Mouse (Mus musculus): ENCODE data around the gene Disp1. TPM values are rescaled to one million over a fixed set of nuclear protein-coding genes. Genes with fewer than 3 reads are reported as not detected.

Disp1 gene
- polyA plus RNA-seq, 1 experiment: 5.2 TPM

DNA sequence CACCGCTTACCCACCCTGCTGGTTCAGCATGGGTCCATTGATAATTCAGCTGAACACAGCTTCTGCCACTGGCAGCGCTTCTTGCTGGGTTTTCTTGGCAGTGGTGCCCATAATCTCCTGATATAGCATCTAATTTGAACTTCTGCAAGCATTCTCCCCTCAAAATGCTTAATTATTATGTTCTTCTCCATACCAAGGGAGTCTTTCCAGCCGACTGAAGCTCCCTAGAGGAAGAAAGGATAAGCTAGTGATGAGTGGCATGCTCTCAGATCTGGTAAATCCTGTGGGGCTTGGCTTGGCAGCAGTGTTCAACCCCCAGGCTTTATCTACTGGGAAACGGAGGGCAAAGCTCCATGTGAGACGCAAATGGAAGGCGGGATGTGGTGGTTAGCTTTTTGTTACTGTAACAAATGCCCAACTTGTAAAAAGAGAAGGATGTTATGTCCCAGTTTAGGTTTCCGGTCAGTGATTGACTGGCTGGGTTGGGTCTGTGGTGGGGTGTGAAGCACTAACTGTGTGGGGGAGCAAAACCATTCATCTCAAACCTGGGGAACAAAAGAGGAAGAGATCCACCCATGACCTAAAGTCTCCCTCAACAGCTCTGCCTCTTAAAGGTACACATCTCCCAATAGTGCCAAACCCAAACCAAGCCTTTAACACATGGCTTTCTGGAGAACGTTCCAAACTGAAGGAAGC, 151.2 kb downstream of the Disp1 start:
- H3K27me3 ChIP-seq (ENCODE audit: control insufficient read depth, insufficient read depth, low read length): no peaks in the 10 kb centered on the region
- H3K4me1 ChIP-seq (ENCODE audit: control insufficient read depth, insufficient read depth, low read length): no peaks in the 10 kb centered on the region
- H3K27ac ChIP-seq (ENCODE audit: insufficient read depth, low read length): no peak overlapping the region
- no peak for DNase-seq
- no peak for TF ChIP-seq POLR2A (IDR thresholded peaks at IDR 0.05; ENCODE audit: borderline replicate concordance, insufficient read depth, low read length)
- no peak for TF ChIP-seq CTCF (IDR thresholded peaks at IDR 0.05; ENCODE audit: borderline replicate concordance, insufficient read depth, low read depth, low read length)
- WGBS: 42% methylated on average over 8 of the region's 8 CpGs
- no peak overlapping the region for H3K4me3 ChIP-seq (replicated peaks; ENCODE audit: insufficient read depth, low read depth, low read length)

DNA sequence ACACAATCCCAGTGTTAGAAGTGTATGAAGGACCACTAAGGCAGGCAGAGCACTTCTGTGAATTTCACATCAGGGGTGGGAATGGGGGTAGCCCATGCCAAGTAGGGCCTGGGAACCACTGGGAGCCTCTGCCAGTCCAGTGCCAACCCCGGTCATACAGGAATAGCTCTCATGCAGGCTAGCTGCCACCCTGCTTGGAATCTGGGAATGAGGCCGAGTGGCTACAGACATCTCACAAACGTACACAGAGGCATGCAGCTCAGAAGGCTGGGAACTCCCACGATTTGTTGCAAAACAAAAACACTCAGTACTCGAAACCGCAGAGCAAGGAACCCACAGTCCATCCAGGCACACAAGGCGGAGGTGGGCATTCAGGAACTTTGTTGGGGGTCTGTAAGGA, 153.5 kb downstream of the Disp1 start:
- H3K4me1 ChIP-seq (ENCODE audit: control insufficient read depth, insufficient read depth, low read length): no peaks in the 10 kb centered on the region
- H3K27ac ChIP-seq (ENCODE audit: insufficient read depth, low read length): no peak overlapping the region
- 26% methylated on average over 7 of the region's 7 CpGs for WGBS
- no peak for DNase-seq
- TF ChIP-seq POLR2A (IDR thresholded peaks at IDR 0.05; ENCODE audit: borderline replicate concordance, insufficient read depth, low read length) (no peak), CTCF (IDR thresholded peaks at IDR 0.05; ENCODE audit: borderline replicate concordance, insufficient read depth, low read depth, low read length) (no peak)
- H3K27me3 ChIP-seq (ENCODE audit: control insufficient read depth, insufficient read depth, low read length): no peaks in the 10 kb centered on the region
- no peak overlapping the region for H3K4me3 ChIP-seq (replicated peaks; ENCODE audit: insufficient read depth, low read depth, low read length)

DNA sequence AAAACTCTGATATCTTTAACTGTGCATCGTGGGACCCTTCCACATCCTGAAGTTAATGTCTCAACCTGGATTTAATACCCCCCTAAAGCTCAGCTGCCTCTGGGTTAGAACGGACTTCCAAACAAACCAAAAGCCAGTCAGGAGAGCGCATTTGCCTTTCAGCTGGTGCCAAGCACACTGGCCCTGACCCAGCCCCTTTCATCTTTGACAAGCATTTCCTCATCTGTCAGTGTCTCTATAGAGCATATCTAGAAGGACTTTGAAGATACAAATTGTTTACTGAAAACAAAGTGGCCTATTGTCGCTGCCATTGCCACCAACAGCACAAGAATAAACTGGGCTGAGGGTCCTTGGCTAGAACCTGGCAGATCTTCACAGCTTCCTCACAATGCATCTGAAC, 154.3 kb downstream of the Disp1 start:
- 22% methylated on average over 4 of the region's 4 CpGs for WGBS
- Histone ChIP-seq H3K27ac (ENCODE audit: insufficient read depth, low read length) (no peak overlapping the region), H3K4me3 (replicated peaks; ENCODE audit: insufficient read depth, low read depth, low read length) (no peak overlapping the region), H3K27me3 (ENCODE audit: control insufficient read depth, insufficient read depth, low read length) (no peaks in the 10 kb centered on the region), H3K4me1 (ENCODE audit: control insufficient read depth, insufficient read depth, low read length) (no peaks in the 10 kb centered on the region)
- TF ChIP-seq POLR2A (IDR thresholded peaks at IDR 0.05; ENCODE audit: borderline replicate concordance, insufficient read depth, low read length) (no peak), CTCF (IDR thresholded peaks at IDR 0.05; ENCODE audit: borderline replicate concordance, insufficient read depth, low read depth, low read length) (no peak)
- DNase-seq: no peak

DNA sequence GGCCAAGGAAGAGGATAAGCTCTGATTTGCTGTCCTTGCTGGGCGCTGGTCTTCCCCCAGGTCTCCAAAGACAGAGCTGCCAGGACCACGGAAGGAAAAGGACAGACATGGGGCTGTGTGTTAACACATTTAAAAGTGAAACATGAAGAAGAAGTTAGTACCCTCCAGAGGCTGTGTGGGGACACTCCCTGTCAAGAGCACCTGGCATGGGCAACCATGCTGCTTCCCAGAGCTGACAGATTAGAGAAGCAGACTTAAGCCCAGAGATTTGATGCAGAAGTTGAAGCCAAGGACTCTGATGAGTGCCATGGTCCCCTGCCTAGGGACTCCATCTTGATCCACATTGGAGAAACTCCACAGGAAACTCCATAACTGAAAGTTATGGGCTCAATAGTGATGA, 160.7 kb downstream of the Disp1 start:
- Histone ChIP-seq H3K4me1 (ENCODE audit: control insufficient read depth, insufficient read depth, low read length) (no peaks in the 10 kb centered on the region), H3K27ac (ENCODE audit: insufficient read depth, low read length) (no peak overlapping the region), H3K27me3 (ENCODE audit: control insufficient read depth, insufficient read depth, low read length) (no peaks in the 10 kb centered on the region), H3K4me3 (replicated peaks; ENCODE audit: insufficient read depth, low read depth, low read length) (no peak overlapping the region)
- TF ChIP-seq CTCF (IDR thresholded peaks at IDR 0.05; ENCODE audit: borderline replicate concordance, insufficient read depth, low read depth, low read length) (no peak), POLR2A (IDR thresholded peaks at IDR 0.05; ENCODE audit: borderline replicate concordance, insufficient read depth, low read length) (no peak)
- 76% methylated on average over 2 of the region's 2 CpGs for WGBS
- DNase-seq: no peak

DNA sequence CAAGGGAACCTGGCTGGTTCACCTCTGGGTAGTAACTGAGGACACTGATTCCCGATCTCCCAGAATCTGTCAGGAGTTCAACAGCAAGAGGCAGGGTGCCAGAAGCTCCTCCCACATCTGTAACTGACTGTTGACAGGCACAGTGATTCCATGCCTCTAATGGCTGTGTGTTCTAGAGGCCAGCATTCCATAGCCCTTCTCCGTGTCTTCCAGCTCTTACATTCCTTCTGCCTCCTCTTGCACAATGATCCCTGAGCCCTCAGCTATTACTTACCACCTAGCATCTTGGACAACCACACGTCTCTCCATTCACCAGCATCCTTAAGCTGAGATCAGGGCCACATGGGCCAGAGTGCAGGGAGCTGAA, 165.1 kb downstream of the Disp1 start:
- WGBS: 37% methylated on average over 3 of the region's 3 CpGs
- H3K4me1 ChIP-seq (ENCODE audit: control insufficient read depth, insufficient read depth, low read length): no peaks in the 10 kb centered on the region
- TF ChIP-seq POLR2A (IDR thresholded peaks at IDR 0.05; ENCODE audit: borderline replicate concordance, insufficient read depth, low read length): no peak

DNA sequence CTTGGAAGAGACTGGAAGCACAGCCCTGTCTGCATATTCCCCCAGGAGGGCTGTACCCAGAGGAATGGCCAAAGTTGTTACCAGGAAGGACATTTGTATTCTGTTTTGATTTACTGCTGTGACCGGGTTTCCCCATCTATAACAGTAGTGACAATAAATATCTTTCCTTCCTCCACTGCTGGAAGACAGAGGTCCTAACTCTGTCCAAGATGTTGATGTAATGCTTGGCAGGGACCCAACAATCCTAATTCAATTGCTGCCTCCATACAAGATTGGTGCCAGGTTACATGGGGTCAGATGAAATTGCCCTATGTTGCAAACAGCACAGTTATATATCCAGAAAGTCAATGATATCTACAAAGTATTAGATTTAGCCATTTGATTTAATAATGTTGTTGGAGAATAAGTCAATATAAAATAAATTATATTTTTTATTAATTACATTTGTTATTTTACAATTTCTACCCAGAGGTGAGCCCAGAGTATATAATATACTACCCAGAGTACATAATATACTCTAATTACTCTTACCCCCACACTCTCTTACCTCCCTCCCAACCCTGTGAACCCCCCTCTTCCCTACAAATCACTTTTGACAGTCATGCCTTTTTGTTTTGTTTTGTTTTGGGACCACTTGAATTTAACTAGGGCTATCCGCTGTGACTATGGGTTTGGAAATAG, 165.6 kb downstream of the Disp1 start:
- Histone ChIP-seq H3K27me3 (ENCODE audit: control insufficient read depth, insufficient read depth, low read length) (no peaks in the 10 kb centered on the region; the same call in 1 of the 2 replicates), H3K4me1 (ENCODE audit: control insufficient read depth, insufficient read depth, low read length) (no peaks in the 10 kb centered on the region), H3K27ac (ENCODE audit: insufficient read depth, low read length) (no peak overlapping the region), H3K4me3 (replicated peaks; ENCODE audit: insufficient read depth, low read depth, low read length) (no peak overlapping the region)
- 56% methylated on average over 2 of the region's 2 CpGs for WGBS
- peak in 1 of 2 experiments; percentile 8 for DNase-seq
- TF ChIP-seq CTCF (IDR thresholded peaks at IDR 0.05; ENCODE audit: borderline replicate concordance, insufficient read depth, low read depth, low read length): no peak
- no peak for TF ChIP-seq POLR2A (IDR thresholded peaks at IDR 0.05; ENCODE audit: borderline replicate concordance, insufficient read depth, low read length)

More for the DNA sequence above, 165.1 kb downstream of the Disp1 start:
- no peak overlapping the region for H3K4me3 ChIP-seq (replicated peaks; ENCODE audit: insufficient read depth, low read depth, low read length)
- DNase-seq: no peak
- no peak overlapping the region for H3K27ac ChIP-seq (ENCODE audit: insufficient read depth, low read length)
- no peaks in the 10 kb centered on the region; the same call in 1 of the 2 replicates for H3K27me3 ChIP-seq (ENCODE audit: control insufficient read depth, insufficient read depth, low read length)

DNA sequence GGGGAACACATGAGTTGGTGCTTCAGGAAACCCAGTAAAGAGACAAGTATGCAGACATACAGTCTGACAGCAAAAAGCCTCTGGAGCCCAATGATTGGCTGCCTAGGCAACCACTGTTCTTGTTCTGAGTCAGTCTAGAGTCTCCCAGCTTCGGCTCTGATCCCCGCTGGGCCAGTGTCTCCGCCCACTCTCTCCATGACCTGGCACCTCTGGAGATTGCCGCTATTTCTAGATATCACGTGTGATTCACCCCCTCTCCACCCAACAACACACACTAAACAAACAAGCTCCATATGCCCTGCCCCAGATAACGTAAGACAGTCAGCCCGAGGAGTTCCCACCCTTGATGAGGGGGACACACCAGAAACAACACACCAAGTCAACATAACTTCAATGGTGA, 168.7 kb downstream of the Disp1 start:
- TF ChIP-seq CTCF (IDR thresholded peaks at IDR 0.05; ENCODE audit: borderline replicate concordance, insufficient read depth, low read depth, low read length) (no peak), POLR2A (IDR thresholded peaks at IDR 0.05; ENCODE audit: borderline replicate concordance, insufficient read depth, low read length) (no peak)
- Histone ChIP-seq H3K4me1 (ENCODE audit: control insufficient read depth, insufficient read depth, low read length) (peaks cover 3% of the 10 kb centered on the region; the same call in 1 of the 2 replicates), H3K27me3 (ENCODE audit: control insufficient read depth, insufficient read depth, low read length) (no peaks in the 10 kb centered on the region; the same call in 1 of the 2 replicates), H3K4me3 (replicated peaks; ENCODE audit: insufficient read depth, low read depth, low read length) (no peak overlapping the region), H3K27ac (ENCODE audit: insufficient read depth, low read length) (no peak overlapping the region)
- WGBS: 66% methylated on average over 7 of the region's 7 CpGs
- no peak for DNase-seq

DNA sequence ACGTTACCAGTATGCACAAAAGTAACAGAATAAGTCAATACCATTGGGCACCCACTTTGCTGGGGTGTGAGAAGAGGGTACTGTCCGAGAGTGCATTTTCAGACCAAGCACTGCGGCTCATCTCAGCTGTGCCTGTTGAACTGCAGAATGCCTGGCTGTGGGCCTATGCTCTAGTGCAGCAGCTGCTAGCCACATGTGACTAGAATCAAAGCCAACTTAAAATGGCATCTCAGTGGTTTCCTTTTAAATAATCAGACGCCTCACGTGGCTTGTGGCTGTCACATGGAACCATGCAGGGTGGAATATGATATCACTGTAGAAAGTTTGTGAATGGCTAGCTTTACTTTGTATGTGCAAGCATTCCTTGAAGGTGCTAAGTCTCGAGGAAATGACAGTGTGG, 172.0 kb downstream of the Disp1 start:
- TF ChIP-seq CTCF (IDR thresholded peaks at IDR 0.05; ENCODE audit: borderline replicate concordance, insufficient read depth, low read depth, low read length): no peak
- TF ChIP-seq POLR2A (IDR thresholded peaks at IDR 0.05; ENCODE audit: borderline replicate concordance, insufficient read depth, low read length): no peak
- Histone ChIP-seq H3K27me3 (ENCODE audit: control insufficient read depth, insufficient read depth, low read length) (no peaks in the 10 kb centered on the region; the same call in 1 of the 2 replicates), H3K4me1 (ENCODE audit: control insufficient read depth, insufficient read depth, low read length) (peaks cover 6% of the 10 kb centered on the region), H3K4me3 (replicated peaks; ENCODE audit: insufficient read depth, low read depth, low read length) (no peak overlapping the region), H3K27ac (ENCODE audit: insufficient read depth, low read length) (no peak overlapping the region)
- whole genome bisulfite sequencing: 63% methylated on average over 6 of the region's 6 CpGs
- DNase-seq: no peak
